Mouse (Mus musculus) frontal cortex, postnatal 14 days (tissue): ENCODE results near the gene Higd1a.

Experiments
- DNase-seq, 2 experiments: peaks; one replicate each; pipeline ENCODE4 v3.0.0; 2022; ENCODE audit warnings: low spot score in 2 of 2

Higd1a gene

DNA sequence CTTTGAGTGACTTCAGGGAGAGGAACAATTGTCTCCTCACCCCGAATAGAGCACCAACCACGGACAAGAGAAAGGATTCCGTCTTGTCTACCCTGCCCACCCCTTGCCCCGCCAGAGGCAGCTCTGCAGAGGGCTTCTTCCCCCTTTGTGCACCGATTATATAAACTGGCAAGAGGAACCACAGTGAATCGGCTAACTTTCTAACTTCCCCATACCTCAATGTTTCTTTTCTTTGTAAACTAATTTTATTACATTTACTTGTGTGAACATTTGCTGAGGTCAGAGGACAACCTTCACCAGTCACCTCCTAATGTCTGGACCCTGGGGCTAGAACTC, at the start of gene Higd1a:
Gene Higd1a, minus strand, starts transcription at position 210 of the 336 bp plus-strand sequence.
- no peak for DNase-seq

DNA sequence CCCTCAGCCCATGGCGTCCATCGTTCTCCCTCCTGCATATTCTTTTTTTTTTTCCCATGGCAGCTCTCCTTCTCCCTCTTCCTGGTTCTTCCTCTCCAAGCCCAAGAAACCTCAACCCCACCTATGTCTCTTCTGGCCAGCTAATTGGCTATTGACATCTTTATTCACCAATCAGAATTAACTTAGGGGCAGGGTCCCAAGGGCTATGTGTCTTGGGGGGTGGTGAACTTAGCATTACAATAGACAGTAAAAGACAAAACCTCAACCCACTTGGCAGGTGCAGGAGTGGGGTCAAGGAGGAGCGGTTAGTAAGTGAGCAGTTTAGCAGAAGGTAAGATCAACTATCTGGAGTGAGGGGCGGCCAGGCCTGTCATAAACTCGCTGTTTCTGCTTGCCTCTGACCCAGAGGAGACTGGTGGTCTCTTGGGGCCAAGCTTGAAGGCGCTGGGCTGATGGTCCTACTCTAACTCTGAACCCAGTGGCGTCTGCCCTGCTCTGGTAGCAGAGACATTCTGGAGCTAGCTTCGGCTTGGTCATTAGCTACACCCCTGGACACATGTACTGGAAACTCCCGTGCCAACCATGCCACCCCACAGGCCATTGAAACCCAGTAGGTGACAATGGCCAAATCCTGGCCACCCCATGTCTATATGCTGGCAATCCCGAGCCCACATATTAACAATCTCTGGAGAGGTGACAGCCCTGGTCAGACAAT, 49.4 kb upstream of the Higd1a start:
- no peak for DNase-seq

DNA sequence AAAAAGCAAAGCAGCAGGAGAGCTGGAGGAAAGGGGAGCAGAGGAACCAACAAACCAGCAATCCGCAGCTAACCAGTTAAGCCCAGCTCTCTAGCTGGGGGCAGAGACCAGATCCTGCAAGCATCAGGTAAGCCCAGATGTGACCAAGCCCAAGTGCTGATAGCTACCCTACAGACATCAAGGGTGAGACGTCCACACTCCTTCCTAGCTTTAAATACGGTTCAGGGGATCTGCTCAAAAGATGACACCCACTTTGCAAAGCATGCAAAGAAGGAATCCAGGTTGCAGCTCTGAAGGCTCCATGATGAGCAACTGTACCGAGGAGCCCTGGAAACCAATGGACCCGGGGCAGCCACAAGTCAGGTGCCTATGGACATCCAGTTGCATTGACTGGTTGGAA, 48.3 kb upstream of the Higd1a start:
- DNase-seq, result no peak

DNA sequence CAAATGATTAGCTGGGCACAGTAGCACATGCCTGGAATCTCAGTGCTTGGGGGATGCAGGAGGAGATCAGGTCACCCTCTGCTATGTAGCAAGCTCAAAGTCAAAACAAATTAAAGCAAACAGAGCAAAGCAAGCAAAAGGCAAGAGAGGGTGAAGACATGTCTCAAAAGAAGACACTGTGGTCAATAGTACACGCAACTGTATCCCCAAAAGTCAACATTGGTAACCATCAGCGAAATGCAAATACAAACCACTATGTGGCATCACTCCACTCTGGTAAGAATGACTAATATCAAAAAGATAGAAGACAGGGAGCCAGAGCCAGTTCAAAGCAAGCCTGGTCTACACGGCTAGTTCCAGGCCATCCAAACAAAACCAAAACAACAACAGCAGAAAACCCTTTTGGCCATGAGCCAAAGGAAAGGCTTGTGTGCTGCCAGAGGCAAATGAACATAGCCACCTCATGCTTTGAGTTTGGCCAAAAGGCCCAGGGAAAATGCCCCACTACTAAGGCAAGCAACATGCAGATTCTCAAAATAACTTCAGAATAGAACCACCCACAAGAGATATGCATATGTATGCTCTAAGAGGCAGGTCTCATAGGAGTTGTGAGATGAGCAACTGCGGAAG, 47.5 kb upstream of the Higd1a start:
- no peak for DNase-seq

DNA sequence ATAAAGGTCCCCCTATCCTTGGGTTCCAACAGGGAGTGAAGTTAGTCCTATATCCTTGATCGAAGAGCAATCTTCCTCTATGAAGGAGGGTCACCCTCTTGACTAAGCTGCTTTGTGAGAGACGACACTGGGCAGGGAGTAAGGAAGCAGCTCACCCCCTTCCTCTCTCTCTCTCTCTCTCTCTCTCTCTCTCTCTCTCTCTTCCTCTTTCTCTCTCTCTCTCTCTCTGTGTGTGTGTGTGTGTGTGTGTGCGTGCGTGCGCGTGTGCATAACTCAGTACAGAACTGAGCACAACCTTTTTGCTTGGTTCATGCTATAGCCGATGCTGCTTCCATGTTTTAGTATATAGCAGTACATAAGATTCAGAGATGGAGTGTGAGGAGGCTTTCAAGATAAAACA, 46.8 kb upstream of the Higd1a start:
- no peak for DNase-seq

DNA sequence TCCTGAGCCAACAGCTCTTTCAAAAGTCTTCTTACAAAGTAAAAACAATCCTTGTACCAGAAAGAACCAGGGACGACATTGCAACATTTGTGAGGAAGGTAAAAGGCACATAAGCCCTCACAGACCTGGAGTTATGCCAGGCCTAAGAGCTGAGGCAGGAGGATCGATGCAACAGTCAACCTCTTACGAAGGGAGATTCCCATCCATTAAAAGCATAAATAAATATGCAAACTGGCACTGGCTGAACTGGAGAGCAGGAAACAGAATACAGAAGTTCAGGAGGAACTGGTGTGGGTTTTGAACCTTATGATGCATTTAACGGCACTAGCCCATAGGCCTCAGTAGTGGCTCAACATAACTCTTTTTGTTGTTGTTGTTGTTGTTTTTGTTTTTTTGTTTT, 46.2 kb upstream of the Higd1a start:
- no peak for DNase-seq

DNA sequence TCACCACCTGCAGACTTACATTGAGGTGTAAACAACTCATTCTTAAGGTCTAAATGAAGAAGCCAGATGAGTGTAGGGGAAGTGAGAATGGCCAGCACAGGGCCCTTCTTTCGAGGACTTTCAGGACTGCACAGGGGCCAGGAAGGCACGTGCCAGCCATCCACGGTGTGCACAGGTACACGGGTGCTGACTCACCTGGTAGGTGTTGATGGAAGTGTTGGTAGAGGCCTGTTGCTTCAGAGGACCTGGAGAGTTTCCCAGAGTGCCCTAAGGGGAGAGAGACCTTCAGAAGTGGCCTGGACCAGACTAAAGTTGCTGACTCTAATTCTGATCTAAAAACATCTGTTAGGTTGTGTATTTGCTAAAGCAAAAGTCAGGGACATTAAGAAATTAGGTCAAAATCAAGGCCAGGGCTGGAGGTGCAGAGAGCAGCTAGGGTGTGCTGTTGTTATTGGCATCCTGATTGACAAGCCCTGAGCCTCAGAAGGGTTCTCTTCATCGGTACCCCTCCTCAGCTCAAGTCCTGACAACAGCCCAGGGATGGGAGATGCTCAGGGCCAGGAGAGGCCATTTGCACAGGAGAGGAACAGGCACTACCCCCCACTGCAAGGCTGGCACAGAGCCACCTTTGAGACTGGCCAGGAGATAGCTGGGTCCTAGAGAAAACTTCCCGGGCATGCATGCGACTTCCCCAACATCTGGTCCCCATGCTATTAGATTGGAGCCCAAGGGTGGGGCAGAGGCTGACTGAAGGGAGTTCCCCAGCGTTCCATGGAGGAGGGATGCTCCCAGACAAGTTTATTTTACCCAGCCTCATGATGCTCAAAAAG, 45.5 kb upstream of the Higd1a start:
- no peak for DNase-seq

DNA sequence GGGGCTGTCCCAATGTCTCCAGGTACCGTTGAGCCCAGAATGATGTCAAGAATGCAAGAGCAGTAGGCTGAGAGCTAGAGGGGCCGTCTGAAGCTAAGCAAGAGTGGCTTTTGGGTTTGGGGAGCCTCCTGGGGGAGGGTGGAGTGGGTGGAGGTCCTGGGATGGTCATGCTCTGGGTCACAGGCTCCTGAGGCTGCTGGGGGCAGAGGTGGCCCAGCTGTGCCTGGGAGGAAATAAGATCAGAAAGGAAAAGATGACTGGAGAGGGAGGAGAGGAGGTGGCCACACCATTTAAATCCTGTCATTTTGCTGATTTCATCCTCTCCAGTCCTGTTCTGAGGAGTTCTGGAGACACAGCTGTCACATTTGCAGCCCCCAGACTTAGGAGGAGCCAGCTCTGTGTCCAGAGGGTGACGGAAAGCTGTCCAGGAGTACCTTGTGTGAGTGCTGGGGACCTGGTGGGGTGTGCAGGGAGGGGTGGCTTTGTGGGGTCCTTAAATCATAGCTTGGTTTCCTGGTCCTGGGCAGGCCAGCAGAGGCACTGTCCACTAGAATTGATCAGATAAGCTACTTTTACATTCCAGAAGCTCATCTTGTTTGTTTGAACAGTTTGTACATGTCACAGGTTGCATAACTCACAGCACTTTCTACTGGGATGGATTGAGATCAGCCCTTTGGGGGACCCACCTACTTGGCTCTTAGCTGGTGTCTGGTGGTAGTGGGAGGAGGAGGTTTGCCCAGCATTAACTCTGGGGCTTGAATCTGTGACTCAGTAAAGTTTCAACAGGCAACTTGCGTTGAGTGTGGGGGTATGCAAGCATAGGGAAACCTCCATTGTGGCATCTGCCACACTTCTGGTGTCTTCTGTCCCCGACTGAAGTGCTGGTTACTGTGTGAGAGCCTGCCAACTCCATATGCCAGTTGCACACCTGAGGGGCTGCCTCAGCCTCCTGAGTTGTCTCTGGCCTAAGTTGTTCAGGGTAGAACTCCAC, 43.8 kb upstream of the Higd1a start:
- DNase-seq, result no peak

DNA sequence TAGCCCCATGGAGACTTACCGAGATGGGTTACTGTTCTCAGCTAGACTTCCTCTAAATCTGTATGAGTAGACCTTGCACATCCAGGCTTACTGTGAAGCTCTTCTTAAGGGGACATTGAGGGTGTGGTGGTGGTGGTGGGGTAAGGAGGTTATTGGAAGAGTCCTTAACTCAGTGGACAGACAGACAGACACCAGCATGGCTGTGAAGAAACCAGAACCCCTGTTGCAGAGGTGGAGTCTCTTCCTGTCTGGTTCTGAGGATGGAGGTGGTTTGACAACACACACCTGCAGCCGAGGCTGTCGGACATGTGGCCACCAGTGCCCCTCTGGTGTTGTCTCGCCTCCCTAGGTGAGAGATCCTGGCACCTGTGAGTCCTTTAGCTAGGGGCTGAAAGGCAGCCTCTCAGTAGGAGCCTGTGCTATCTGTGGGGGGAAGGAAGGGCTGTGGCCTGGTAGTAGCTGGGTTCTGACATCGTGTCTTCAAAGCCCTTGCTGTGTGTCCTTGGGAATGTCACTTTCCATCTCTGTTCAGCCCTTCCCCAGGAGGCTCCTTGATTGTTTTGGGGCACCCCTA, 42.2 kb upstream of the Higd1a start:
- DNase-seq, result no peak

DNA sequence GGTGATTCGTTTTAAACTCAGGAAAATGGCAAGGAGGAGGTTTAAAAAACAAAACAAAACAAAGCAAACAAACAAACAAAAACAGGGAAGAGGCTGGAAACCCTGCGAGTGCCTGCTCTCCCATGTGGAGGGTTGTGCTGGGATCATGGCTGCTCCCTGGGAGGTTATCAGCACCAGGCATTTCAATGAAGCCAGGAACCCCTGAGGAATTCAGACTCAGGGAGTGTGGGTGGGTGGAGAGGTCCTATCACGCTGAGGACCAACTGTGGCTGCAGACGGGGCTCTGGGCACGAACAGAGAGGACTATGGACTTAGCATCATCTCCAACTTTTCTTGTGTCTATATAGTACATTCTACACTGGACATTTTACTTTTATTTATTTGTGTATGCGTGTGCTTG, 41.1 kb upstream of the Higd1a start:
- no peak for DNase-seq

DNA sequence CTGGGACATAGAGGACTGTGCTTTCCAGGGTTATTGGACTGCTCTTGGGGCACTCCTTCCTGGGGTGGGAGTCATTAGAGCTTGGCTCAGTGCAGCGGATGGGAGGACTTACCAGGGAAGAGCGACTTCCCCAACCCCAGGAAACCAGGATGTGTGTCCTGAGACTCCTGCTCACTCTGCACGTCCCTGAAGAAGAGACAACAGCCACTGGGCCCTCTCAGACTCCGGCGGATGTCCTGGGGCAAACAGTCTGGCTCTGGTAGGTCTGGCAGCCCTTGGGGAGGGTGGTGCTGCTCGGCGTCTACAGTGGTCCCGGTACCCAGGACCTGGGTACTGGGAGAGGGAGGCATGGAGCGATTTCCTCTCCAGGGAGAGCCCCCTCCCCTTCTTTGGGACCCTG, 40.1 kb upstream of the Higd1a start, which contains the start of gene Ackr2:
Gene Ackr2, plus strand, starts transcription at position 111 of the 400 bp plus-strand sequence.
- DNase-seq, result no peak

DNA sequence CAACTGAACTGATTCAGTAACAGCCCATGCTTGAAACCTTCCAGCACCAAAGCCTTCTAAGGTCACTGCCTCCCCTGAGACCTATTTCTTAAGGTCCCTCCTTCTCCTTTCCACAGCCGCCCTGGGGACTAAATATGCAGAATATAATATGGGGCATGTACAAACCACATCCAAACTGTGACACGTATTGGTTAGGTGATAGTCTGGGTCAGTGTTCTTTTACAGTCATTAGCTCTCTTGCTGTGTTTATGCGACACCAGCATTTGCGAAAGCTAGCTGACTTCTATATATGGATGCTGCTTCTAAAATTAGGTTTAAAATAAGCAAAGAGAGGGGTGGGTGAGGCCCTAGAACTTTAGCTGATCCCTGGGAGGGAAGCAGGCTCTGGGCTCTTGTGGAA, 38.7 kb upstream of the Higd1a start:
- DNase-seq, result no peak

DNA sequence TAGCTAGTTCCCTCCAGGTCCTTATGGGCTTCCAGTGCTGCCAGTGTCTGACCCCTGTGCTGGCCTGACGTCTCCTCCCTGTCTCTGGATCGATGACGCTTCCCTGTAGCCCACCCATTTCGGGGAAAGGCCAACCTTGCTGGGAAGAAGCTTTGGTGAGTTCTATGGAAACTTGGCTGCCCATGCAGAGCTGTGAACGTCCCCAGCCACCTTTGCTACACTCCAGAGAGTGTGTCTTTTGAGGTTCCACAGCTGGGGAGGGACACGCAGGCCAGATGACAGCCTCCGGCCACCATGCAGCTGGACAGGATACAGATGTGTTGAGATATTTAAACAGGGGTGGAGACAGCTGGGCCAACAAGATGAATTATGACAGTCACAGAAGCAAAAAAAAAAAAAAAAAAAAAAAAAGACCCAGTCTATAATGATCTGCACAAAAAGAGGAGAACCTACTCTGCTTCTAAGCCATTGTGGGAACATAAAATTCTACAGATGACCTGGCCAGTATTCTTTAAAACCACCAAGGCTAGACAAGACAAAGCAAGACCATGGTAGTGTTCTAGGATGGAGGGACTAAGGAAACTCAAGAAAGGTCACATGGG, 37.3 kb upstream of the Higd1a start:
- no peak for DNase-seq

DNA sequence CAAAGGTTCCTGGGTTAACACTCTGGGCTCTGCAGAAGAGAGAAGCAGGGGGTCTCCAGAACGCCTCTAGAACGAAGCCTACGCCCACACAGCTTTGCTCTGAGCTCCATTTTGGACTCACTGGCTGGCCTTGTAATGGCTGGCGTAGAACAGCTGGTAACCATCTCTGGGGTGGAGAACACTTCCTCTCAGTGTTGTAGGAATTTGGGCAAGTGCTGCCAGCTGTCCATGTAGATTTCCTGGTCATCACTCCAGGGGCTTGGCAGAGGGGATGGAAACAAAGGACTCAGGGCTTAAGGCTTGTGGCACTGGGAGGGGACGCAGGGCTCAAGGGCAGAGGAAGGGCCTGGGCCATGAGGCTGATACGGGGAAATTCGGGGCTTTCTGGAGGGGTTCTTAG, 36.3 kb upstream of the Higd1a start:
- no peak for DNase-seq

DNA sequence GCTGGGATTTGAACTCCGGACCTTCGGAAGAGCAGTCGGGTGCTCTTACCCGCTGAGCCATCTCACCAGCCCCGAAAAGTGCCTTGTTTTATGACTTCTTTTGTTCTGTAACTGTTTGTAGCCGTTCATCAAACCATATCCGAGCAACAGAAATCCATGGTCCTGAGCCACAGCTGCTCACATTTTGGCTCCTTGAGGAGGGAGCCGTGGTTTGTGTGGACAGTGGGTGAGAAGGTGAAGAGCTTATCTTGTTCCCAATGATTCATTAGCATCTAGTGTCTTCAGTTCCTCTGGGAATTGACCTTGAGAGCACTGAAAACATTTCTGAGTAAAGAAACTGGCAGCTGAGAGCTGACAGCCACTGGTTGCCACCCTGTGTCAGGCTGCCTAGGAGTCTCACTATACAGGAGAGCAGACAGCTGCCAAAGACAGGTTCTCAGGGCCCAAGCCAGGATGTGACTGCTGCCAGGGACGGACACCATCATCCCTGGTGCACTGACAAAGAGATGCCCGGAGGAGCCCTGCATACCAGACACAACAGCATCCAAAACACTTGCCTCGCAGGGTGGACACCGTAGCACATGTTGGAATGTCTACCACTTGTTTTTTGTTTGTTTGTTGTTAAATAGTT, 34.0 kb upstream of the Higd1a start:
- no peak for DNase-seq

DNA sequence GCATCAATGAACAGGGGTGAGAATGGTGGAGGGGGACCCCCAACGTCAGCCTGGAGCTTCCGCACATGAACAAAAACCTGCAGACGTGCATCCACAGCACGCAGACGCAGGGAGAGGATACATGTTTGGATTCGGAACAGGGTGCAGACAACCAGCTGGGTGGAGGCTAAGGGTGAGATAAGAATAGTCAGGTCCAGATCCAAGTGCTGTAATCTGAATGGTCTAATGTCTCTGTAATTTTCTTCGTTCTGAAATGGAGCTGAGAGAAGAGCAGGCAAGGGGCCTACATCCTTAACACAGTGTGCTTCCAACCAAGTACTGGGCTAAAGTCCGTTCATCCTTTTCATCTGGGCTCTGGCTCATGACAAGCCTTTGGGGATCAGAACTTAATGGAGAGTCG, 33.1 kb upstream of the Higd1a start:
- DNase-seq, result no peak

DNA sequence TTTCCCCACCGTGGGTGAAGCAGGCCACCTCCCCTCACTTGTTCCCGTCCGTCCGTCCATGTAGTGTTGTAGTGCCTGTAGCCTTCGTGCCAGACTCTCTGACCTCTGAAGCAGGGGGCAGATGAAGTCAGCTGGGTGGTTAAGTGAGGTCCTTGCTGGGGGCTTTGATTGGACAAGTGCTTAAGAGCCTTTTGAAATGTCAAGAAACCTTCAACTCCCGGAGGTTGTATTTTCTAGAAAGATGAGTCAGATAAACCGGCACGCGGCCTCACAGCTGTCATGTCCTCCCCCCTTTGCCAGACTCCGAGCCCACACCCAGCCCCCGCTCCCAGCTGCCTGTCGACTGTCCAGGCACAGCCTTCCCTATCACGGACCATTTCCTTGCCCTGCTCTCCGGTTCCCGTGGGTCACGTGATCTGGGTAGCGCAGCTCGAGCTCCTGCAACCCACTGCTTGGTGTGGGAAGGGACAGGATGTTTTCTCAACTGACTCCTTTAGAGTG, 32.3 kb upstream of the Higd1a start:
- no peak for DNase-seq

DNA sequence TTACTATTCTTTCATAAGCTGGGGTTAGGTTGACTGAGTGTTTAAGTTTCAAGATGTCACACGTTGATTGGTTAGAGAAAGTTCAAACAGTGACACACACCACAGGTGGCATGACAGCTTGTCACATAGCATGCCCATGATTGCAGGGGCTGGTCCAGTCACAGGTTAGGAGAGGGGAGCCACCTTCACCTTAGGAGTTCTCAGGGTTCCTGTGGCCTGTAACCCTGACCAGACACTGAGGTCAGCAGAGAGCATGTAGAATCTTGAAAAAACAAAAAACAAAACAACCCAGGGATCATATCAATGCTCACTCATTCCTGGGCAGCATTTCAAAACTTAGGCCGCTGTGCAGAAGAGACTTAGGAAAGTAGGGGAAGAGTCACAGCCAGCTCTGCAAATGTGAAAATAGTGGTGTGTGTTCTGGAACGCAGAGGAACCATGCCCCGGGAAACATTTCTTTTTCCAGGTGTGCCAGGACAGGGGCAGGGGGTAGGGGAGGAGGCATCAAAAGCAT, 31.8 kb upstream of the Higd1a start:
- no peak for DNase-seq

DNA sequence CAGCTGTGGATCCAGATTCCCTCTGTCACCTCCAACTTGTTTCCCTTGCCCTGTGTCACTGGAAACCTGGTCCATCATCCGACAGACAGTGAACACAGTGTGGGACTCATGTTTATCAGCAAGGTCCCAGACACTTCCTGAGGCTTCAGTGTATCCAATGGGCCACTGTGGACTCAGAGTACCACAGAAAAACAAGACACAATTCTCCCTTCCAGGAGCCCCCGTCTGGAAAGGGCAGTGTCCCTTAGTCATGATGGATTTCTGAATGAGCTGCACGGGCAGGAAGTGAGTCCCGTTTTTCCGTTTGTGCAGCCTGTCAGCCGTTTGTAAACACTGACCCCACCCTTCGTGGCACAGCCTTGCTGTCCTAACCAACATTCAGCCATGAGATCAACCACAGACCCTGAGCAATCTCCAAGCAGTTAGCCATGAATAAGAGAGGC, 23.9 kb upstream of the Higd1a start:
- DNase-seq, result no peak

DNA sequence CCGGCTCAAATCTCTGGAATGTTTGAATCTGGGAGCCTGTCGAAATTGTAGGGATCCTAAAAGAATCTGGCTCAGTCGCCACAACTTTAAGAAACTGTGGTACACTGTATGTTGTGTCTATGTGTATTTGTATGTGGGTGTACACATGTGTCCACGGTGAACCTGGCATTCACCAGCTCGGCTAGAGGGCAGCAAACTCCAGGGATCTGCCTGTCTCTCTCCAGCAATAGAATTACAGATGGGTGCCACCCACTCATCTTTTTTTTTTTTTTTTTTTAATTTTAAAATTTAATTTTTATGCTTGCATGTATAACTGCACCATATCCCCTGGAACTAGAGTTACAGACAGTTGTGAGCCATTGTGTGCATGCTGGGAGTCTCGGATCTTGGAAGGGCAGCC, 23.1 kb upstream of the Higd1a start:
- no peak for DNase-seq
